Mouse (Mus musculus): ENCODE results near the gene Rps6ka5. TPM values are rescaled to one million over a fixed set of nuclear protein-coding genes. Genes with fewer than 3 reads are reported as not detected.

The Rps6ka5 gene
- total RNA-seq, 2 experiments from 2014 or later, result 25.7 to 26.0 TPM

- TF ChIP-seq CTCF (conservative IDR thresholded peaks at IDR 0.05), result no peak
- H3K4me3 ChIP-seq, result no peak overlapping the region
- H3K27ac ChIP-seq, result no peak overlapping the region
- no peak for DNase-seq (ENCODE audit: low spot score in 2 of 2)
Observed at GRCm38 (mm10) chr12:100594700-100595099, 132.1 kb downstream of the Rps6ka5 start.

GRCm38 (mm10) chr12:100586601-100587000 lies 140.2 kb downstream of the Rps6ka5 start:
- peak in 1 of 2 experiments; percentile 35 for DNase-seq (ENCODE audit: low spot score in 2 of 2)
- no peak for TF ChIP-seq CTCF (conservative IDR thresholded peaks at IDR 0.05)
- H3K27ac ChIP-seq, result peak overlapping the region; percentile 72
- H3K4me3 ChIP-seq, result no peak overlapping the region

- Histone ChIP-seq H3K27ac (no peak overlapping the region), H3K4me3 (no peak overlapping the region)
- TF ChIP-seq CTCF (conservative IDR thresholded peaks at IDR 0.05), result no peak
- DNase-seq (ENCODE audit: low spot score in 2 of 2), result no peak
Observed at GRCm38 (mm10) chr12:100579221-100579620, 147.6 kb downstream of the Rps6ka5 start.

- H3K4me3 ChIP-seq, result no peak overlapping the region
- no peak overlapping the region for H3K27ac ChIP-seq
- DNase-seq (ENCODE audit: low spot score in 2 of 2), result peak; percentile 56 to 71
- TF ChIP-seq CTCF (conservative IDR thresholded peaks at IDR 0.05), result peak; percentile 85
Observed at GRCm38 (mm10) chr12:100578291-100578690, 148.5 kb downstream of the Rps6ka5 start.

GRCm38 (mm10) chr12:100575739-100576138 lies 151.0 kb downstream of the Rps6ka5 start:
- DNase-seq (ENCODE audit: low spot score in 2 of 2), result no peak
- Histone ChIP-seq H3K27ac (peak overlapping the region; percentile 51; the same call in 1 of the 2 replicates), H3K4me3 (no peak overlapping the region)
- peak; percentile 78 for TF ChIP-seq CTCF (conservative IDR thresholded peaks at IDR 0.05)

GRCm38 (mm10) chr12:100570522-100571072 lies 156.2 kb downstream of the Rps6ka5 start:
- Histone ChIP-seq H3K27ac (peak overlapping the region; percentile 91), H3K4me3 (no peak overlapping the region)
- TF ChIP-seq CTCF (conservative IDR thresholded peaks at IDR 0.05), result no peak
- no peak for DNase-seq (ENCODE audit: low spot score in 2 of 2)

- no peak overlapping the region for H3K4me3 ChIP-seq
- H3K27ac ChIP-seq, result peak overlapping the region; percentile 91
- no peak for TF ChIP-seq CTCF (conservative IDR thresholded peaks at IDR 0.05)
- peak; percentile 60 to 89 for DNase-seq (ENCODE audit: low spot score in 2 of 2)
Observed at GRCm38 (mm10) chr12:100568831-100569230, 158.0 kb downstream of the Rps6ka5 start.

GRCm38 (mm10) chr12:100568105-100568504 lies 158.7 kb downstream of the Rps6ka5 start:
- DNase-seq (ENCODE audit: low spot score in 2 of 2), result no peak
- H3K27ac ChIP-seq, result peak overlapping the region; percentile 91
- TF ChIP-seq CTCF (conservative IDR thresholded peaks at IDR 0.05), result no peak

GRCm38 (mm10) chr12:100567627-100568026 lies 159.2 kb downstream of the Rps6ka5 start:
- no peak for DNase-seq (ENCODE audit: low spot score in 2 of 2)
- Histone ChIP-seq H3K4me3 (no peak overlapping the region), H3K27ac (peak overlapping the region; percentile 91)
- no peak for TF ChIP-seq CTCF (conservative IDR thresholded peaks at IDR 0.05)

More at GRCm38 (mm10) chr12:100568105-100568504, 158.7 kb downstream of the Rps6ka5 start:
- no peak overlapping the region for H3K4me3 ChIP-seq

- TF ChIP-seq CTCF (conservative IDR thresholded peaks at IDR 0.05), result no peak
- no peak for DNase-seq (ENCODE audit: low spot score in 2 of 2)
Observed at GRCm38 (mm10) chr12:100553675-100554074, 173.1 kb downstream of the Rps6ka5 start.

GRCm38 (mm10) chr12:100551972-100552371 lies 174.8 kb downstream of the Rps6ka5 start:
- H3K4me3 ChIP-seq, result no peak overlapping the region
- no peak overlapping the region for H3K27ac ChIP-seq
- TF ChIP-seq CTCF (conservative IDR thresholded peaks at IDR 0.05), result no peak
- DNase-seq (ENCODE audit: low spot score in 2 of 2), result no peak

More at GRCm38 (mm10) chr12:100553675-100554074, 173.1 kb downstream of the Rps6ka5 start:
- H3K4me3 ChIP-seq, result no peak overlapping the region
- no peak overlapping the region for H3K27ac ChIP-seq

- no peak overlapping the region for H3K4me3 ChIP-seq
- no peak for DNase-seq (ENCODE audit: low spot score in 2 of 2)
- TF ChIP-seq CTCF (conservative IDR thresholded peaks at IDR 0.05), result no peak
Observed at GRCm38 (mm10) chr12:100544194-100544567, 182.6 kb downstream of the Rps6ka5 start.

GRCm38 (mm10) chr12:100543437-100544193 lies 183.2 kb downstream of the Rps6ka5 start:
- no peak overlapping the region for H3K4me3 ChIP-seq
- no peak for TF ChIP-seq CTCF (conservative IDR thresholded peaks at IDR 0.05)
- DNase-seq (ENCODE audit: low spot score in 2 of 2), result no peak
- no peak overlapping the region for H3K27ac ChIP-seq

More at GRCm38 (mm10) chr12:100544194-100544567, 182.6 kb downstream of the Rps6ka5 start:
- no peak overlapping the region for H3K27ac ChIP-seq

GRCm38 (mm10) chr12:100542494-100542893 lies 184.3 kb downstream of the Rps6ka5 start:
- Histone ChIP-seq H3K27ac (no peak overlapping the region), H3K4me3 (no peak overlapping the region)
- TF ChIP-seq CTCF (conservative IDR thresholded peaks at IDR 0.05), result no peak
- DNase-seq (ENCODE audit: low spot score in 2 of 2), result no peak
